Mouse (Mus musculus) layer of hippocampus, adult 2 months (tissue): ENCODE measurements around the gene Pde3a. TPM values are rescaled to one million over a fixed set of nuclear protein-coding genes. Genes with fewer than 3 reads are reported as not detected.

ENCODE experiments used
- DNase-seq, 2 experiments: peaks; one replicate each; pipeline ENCODE4 v3.0.0; 2022; ENCODE audit warnings: low spot score in 2 of 2
- H3K27ac ChIP-seq: fragments of 200-600 bp; 2 replicates; pipeline ENCODE4 v1.8.1; 2022
- H3K4me3 ChIP-seq: fragments of 200-600 bp; 2 replicates; pipeline ENCODE4 v1.8.1; 2022; ENCODE audit warnings: mild to moderate bottlenecking
- CTCF ChIP-seq: fragments of 200-600 bp; conservative IDR thresholded peaks from 2 replicates; pipeline ENCODE4 v1.8.1; 2022; ENCODE audit warnings: antibody characterized with exemption, mild to moderate bottlenecking, moderate library complexity
- total RNA-seq, 2 experiments: library from RNA; stranded (reverse); gene quantifications; 2 replicates each; pipeline ENCODE4 v1.2.3; 2021

Gene Pde3a
- total RNA-seq, 2 experiments from 2014 or later: 3.1 to 3.4 TPM

- no peak for DNase-seq
- H3K27ac ChIP-seq: no peak overlapping the region
- TF ChIP-seq CTCF: no peak
- no peak overlapping the region for H3K4me3 ChIP-seq
These were observed 33.7 kb downstream of the Pde3a start for GRCm38 (mm10) chr6:141282796-141283195.

DNA sequence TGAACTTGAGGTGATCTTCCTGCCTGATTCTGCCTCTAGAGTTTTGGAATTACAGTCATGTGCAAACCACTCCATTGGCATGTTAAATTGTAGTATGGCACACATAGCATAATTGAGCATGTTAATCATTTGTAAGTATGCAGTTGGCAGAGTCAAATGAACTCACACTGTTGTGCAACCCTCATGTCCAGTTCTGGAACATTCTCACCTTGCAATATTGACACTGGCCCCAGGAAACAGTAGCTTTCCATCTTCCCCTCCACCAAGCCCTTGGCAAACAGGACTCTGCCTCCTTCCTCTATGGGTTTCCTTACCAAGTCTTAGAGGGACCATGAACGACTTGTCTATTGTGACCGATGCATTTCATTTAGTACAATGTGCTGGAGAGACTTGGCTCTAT, 42.1 kb downstream of the Pde3a start:
- no peak for TF ChIP-seq CTCF
- DNase-seq: no peak
- Histone ChIP-seq H3K4me3 (no peak overlapping the region), H3K27ac (no peak overlapping the region)

DNA sequence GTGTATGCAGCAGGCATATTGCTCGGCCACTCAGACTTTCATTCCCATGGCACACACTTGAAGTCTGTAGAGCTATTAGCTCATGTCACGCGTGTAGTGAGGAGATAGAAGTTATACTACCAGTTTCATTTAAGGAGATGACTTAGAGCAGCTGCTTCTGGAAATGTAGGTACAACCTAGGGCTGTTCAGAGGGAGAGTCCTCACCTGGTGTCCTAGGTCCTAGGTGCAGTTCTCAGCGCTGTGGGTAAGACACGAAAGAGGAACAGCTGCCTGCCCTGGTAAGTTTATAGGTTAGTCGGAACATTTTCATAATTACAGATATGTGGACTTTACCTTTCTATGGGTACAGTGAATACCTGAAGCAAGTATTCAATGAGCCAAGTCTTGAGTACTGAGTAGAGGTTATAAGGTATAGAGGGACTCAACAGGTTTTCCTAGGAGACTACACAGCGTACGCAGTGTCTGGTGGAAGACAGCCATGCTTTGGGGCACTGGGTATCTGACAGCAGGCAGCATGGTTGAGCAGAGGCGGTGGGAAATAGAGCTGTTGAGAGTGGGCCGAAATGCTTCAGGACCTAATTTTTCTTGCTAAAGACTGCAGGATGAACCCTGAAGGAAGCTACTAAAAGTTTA, 43.9 kb downstream of the Pde3a start:
- TF ChIP-seq CTCF: no peak
- no peak overlapping the region for H3K27ac ChIP-seq

GRCm38 (mm10) chr6:141293460-141293853, 44.4 kb downstream of the Pde3a start:
- Histone ChIP-seq H3K4me3 (no peak overlapping the region), H3K27ac (no peak overlapping the region)
- no peak for TF ChIP-seq CTCF
- no peak for DNase-seq

More for the DNA sequence above, 43.9 kb downstream of the Pde3a start:
- no peak for DNase-seq
- no peak overlapping the region for H3K4me3 ChIP-seq

- H3K27ac ChIP-seq: no peak overlapping the region
- no peak for DNase-seq
- TF ChIP-seq CTCF: no peak
- H3K4me3 ChIP-seq: no peak overlapping the region
These were observed 46.2 kb downstream of the Pde3a start for GRCm38 (mm10) chr6:141295264-141295663.

DNA sequence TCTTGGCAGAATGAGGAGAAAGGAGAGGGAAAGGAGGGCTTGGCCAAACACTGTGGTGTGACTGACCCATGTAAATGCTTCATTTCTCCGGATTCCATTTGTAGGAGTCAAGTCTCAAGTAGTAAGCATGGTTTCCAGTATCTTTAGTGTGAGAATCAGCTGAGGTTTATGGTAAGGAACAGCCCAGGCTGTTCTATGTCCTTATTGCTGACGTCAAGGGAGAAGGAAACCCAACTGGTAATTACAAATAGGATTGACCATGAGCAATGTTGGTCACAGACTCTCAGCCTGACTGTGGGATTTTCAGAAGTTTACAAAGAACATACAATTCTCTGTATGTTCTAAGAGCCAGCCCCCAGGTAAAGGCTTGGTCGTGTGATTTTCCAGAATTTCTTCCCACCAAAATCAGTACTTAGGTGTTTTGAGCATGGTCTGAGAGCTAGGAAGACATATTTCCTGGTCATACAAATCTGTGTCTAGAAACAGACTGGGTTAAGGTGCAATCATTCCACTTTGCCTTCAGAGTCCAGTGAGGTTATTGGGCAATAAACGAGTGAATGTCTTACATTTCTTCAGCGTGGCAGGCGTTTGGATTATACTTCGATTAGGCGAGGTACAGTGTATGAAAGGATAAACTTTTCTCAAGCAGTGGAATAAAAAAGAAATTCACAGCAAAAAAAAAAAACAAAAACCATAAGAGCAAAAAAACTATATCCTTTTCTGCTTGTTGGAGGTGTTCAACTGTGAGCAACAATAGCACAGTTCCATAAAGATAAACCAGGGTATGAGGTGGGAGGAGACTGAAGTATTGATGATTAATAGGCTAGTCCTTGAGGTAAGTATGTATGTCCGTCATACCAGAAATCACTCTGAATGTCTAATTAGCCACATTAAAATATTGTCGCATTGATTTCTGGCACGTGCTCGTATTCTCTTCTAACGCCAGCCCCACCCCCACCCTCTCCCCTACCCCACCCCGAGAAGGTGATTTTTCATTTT, 53.0 kb downstream of the Pde3a start:
- Histone ChIP-seq H3K4me3 (no peak overlapping the region), H3K27ac (no peak overlapping the region)
- TF ChIP-seq CTCF: no peak
- DNase-seq: no peak

DNA sequence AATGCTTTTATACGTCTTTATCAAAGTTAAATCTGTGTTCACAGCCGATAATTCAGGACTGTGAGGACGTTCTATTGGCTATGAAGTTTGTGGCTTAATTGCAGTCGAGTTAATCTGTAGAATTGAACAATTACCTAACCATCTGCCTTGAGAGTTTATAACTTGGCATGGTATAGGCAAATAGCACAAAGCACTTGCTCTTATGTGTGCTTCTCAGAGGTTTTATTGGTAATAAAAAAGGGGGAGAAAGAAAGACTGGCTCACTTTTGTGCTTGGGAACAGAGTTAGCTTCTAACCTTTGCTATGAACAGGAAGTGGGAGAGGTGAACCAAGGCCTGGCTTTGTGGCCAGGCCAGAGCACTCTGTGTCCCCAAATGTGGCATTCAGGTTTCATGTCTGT, 53.8 kb downstream of the Pde3a start:
- no peak for DNase-seq
- Histone ChIP-seq H3K27ac (no peak overlapping the region), H3K4me3 (no peak overlapping the region)
- TF ChIP-seq CTCF: no peak

DNA sequence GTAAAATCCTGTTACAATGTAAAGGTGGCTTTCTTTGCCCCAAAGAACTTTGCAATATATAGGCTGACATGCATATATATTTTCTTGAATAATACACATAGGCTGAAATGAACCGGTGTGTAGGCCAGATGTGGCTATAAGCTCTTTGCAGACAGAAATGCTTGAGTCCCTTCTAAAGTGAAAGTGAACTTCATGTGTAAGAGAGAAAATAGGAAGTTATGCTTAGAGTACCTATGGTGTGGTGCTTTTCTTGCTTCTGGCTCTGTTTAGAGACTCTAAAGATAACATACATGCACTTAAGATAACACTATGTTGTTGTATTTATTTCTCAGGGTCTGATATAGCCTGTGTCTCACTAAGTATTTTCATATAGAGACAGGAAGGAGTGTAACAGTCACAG, 58.3 kb downstream of the Pde3a start:
- Histone ChIP-seq H3K4me3 (no peak overlapping the region), H3K27ac (no peak overlapping the region)
- DNase-seq: no peak
- TF ChIP-seq CTCF: no peak

- no peak for DNase-seq
- no peak for TF ChIP-seq CTCF
- Histone ChIP-seq H3K27ac (no peak overlapping the region), H3K4me3 (no peak overlapping the region)
These were observed 59.4 kb downstream of the Pde3a start for GRCm38 (mm10) chr6:141308451-141308850.

DNA sequence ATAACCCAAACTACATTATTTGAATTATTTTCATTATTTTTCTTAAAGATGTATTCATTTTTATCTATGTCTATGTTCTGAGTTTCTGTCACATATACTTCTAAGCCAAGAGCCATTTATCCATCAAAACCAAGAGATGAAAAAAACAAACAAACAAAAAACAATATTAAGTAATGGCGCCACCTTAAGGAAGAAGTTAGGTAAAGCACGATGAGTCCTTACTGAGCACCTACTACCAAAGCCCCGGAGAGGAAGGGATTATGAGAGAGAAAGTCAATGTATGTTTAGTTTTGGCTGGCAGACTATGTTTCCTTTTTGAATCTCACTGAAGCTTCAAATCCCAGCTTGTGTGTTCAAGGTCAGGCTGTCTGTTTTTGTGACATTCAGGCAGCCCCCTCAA, 60.8 kb downstream of the Pde3a start:
- no peak for DNase-seq
- Histone ChIP-seq H3K4me3 (no peak overlapping the region), H3K27ac (no peak overlapping the region)
- TF ChIP-seq CTCF: peak; percentile 78

GRCm38 (mm10) chr6:141310351-141310750, 61.3 kb downstream of the Pde3a start:
- no peak for TF ChIP-seq CTCF
- no peak for DNase-seq
- Histone ChIP-seq H3K27ac (no peak overlapping the region), H3K4me3 (no peak overlapping the region)

DNA sequence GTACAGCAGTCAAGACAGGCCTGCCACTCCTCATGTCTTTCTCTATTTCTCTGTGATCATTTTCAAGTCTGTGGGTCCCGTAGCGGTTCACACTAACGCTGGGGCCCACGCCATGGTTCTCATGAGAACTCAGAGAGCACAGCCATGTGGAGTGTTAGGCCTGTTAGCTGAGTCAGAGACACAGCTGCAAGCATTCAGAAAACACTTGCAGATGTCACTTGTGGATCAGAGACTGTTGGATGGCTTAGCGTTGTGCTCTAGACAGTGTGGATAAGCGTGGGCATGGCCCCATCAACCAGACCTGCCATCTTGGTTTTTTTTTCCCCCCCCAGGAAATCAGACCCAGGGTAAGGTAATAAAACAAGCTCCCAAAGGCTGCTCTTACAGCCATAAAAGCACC, 62.5 kb downstream of the Pde3a start:
- no peak for TF ChIP-seq CTCF
- Histone ChIP-seq H3K4me3 (no peak overlapping the region), H3K27ac (no peak overlapping the region)
- no peak for DNase-seq

DNA sequence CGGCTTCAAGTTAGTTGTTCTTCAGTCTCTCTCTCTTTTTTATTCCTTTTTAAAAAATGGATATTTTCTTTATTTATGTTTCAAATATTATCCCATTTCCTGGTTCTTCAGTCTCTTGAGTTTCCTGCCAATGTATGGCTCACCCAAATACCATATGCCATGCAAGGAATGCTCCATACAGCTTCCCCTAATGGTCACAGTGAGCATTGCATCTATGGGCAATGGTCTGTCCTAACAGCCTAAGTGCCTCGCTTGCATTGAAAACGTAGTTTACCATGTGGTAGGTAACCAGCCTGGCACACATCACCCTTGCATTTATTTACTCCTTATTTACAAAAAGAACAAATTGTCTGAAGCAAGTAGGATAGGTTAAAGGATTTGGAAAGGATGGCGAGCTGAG, 64.0 kb downstream of the Pde3a start:
- Histone ChIP-seq H3K4me3 (no peak overlapping the region), H3K27ac (no peak overlapping the region)
- no peak for DNase-seq
- peak; percentile 49 for TF ChIP-seq CTCF

- no peak for TF ChIP-seq CTCF
- DNase-seq: no peak
- Histone ChIP-seq H3K27ac (no peak overlapping the region), H3K4me3 (no peak overlapping the region)
These were observed 69.4 kb downstream of the Pde3a start for GRCm38 (mm10) chr6:141318440-141318839.
